Mouse (Mus musculus): Measurements from ENCODE around the gene Utrn.

The Utrn gene

DNA sequence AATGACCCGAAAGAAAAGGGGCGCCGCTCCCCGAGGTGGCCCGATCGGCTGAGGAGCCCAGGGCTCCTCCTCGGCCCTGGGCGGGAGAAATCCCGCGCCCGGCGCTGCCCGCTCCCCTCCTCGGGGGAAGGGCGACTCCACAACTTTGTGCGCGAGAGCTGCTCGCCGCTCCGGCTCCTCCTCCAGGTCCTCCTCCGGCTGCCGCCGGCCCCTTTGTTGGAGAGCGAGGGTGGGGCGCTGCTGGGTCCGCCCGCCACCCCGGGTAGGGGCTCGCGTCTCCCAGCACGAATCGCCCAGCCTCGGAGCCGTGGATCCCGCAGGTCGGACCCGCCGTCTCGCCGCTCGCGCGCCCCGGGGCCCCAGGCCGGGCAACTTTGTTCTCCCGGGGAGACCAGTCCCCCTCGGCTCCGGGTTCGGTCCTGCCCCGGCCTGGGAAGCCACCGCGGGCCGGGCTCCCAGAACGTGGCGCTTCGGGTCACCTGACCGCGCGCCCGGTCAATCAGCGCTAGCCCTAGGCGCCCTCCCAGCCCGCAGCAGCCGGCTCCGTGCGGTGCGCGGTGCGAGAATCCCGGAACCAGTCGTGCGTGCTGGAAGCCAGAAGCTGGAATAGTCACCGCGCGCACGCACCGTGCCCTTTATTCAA is at the start of gene Utrn:
Gene Utrn (minus strand): TSS at position 337 of the 643 bp plus-strand sequence.
- DNase-seq (ENCODE audit: low spot score in 2 of 2): peak; percentile 63 to 79

DNA sequence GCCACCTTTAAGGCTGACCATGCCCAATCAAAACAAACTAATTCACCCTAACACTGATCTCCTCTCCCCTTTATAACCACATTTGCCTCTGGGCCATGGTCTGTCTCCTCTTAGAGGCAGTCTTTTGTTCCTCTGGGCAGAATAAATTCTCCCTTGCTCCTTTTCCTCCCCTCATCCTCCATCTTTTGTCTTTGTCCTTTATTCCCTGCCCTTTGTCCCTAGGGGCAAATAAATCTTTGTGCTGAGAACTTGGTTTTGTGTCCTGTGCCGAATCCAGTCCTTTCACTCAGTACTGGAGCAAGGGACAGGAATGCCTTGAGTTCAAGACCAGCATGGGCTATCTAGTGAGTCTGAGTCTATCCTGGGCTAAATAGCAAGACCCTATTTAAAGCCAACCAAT is 48.5 kb upstream of the Utrn start:
- no peak for DNase-seq (ENCODE audit: low spot score in 2 of 2)

DNA sequence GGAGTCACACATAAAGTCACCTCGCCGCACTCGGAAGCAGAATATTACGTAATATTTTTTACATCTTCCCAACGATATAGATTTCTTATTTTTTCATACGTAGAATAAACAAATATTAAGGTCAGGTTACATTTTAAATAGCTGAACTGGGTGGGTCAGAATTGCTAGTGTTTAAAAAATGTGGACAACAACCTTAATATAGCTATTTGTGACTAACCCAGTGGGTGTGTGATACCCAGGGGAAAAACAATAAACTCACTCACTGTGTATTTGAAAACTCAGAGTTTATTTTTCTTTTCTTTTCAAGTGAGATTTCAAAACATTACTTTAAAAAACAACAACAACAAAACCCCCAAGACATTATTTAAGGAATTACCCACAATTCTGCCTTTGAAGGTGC is 47.2 kb upstream of the Utrn start:
- DNase-seq (ENCODE audit: low spot score in 2 of 2): no peak

DNA sequence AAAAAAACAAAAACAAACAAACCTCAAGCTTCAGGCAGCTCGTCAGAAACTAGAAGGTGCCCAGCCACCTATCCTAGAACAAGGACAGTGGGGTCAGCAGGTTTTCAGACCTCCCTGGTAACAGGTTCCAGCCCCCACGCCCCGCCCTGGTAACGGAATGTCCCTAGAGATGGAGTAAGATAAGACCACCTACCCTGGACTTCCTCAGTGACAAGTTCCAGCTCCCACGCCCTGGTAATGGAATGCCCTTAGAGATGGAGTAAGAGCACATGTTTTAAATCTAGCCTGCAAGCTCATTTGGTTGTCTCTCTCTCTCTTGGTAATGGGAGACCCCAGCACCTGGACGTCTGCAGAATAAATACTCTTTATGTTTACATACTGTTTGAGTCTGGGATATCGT is 46.7 kb upstream of the Utrn start:
- DNase-seq (ENCODE audit: low spot score in 2 of 2): no peak

DNA sequence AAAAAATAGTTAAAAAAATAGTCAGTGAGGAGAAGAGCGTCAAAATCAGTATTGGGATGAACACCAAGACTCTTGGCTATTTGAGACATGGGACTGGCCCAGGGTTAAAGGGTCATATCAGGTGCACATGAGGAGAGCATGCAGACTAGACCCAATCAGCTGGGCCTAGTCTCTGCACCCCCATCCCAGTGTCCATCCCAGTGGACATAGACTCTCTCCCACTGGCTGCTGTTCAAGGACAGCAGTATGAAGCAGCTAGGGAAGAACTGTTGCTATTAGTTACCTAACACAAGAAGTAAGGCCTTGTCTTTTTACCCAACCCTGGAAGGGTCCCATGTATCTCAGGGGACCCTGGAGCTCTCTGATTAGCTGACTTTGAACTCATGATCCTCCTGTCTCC is 45.0 kb upstream of the Utrn start:
- no peak for DNase-seq (ENCODE audit: low spot score in 2 of 2)

DNA sequence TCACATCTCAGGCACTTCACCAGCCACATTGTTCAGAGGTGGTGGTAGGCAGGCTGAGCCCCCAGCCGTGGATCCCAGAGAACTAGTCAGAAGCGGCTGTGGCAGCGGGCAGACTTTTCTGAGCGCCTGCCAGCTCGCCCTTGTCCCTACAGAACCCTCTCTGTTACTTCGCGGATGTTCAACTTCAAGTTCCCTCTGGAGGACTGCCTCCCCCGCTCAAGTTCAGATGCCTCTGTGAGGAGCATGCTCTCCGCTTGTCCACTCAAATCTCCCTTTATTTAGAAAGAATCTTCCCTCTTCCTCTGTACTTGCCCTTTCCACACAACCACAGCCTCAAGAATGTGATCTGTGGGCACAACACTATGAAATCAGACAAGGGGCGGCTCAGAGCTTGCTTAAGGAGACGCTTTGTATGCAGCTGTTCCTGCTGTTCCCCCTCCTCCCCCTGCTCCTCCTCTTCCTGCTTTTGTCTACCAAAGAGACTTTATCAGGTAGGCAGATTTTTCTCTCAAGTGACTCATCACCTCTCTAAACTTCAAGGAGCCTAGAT is 42.9 kb upstream of the Utrn start:
- DNase-seq (ENCODE audit: low spot score in 2 of 2): no peak

DNA sequence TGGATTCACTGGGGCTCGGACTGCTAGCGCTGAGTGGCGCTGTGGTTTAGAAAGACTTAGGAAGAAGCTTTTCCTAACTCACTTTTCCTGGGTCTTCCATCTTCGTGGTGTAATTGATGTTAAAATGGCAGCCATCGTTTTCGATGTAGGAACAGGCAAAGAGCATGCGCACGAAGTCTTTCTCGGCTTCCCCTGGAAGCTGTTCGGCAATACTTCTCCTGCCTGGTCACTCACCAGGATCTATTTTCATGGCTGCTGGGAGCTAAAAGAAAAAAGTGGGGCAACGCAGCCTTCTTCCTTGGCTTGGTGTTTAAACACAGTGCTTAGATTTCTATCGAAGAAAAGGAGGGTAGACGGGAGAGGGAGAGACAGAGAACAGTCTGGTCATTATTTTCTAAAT is 42.3 kb upstream of the Utrn start:
- DNase-seq (ENCODE audit: low spot score in 2 of 2): no peak

DNA sequence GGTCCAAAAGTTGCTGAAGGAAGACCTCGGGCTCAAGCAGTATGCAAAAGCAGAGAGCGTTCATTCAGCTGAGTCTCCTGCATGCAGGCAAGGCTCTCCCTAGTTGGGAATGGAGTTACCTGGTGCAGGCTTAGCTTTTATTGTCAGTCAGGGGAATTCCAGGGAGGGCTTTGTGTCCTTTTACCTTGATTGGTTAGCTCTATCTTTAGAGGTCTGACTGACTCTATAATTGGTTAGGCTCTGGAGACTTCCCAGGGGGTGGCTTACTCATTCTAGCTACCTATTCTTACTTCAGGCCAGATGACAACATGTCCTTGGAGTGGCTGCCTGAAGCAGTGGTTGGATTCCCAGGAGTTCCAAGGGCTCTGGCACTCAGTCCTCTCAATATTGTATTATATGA is 40.7 kb upstream of the Utrn start:
- DNase-seq (ENCODE audit: low spot score in 2 of 2): no peak

DNA sequence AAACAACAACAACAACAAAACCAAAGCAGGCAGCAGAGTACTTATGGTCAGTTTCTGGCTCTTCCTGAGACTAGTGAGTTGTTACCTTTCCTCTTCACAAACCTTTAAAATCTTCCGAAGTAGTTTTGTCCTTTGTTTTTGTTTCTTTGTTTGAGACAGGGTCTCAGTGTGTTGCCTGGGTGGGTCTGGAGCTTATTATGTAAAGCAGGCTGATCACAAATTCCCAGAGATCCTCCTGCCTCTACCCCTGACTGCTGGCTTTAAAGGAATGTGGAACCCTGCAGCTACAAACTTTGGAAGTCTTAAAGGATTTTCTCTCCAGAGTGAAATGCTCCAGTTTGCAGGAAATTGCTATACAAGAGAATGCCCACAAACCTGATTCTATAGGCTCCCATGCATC is 40.0 kb upstream of the Utrn start:
- DNase-seq (ENCODE audit: low spot score in 2 of 2): no peak

DNA sequence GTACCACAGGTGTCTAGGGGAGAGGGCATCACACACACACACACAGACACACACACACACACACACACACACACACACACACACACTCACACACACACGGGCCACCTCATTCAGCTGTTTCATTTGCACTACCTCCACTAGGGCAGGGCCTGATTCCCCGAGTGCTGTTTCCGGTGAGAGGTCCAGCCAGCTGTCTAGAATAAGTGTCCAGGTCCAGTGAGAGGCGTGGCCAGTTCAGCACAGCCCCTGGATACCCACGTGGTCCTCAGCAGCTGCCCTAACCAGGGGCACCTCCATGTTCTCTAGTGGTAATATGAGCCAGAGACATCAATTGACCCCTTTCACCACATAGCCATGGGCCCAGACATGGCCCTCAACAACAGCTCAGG is 35.0 kb upstream of the Utrn start:
- DNase-seq (ENCODE audit: low spot score in 2 of 2): no peak

DNA sequence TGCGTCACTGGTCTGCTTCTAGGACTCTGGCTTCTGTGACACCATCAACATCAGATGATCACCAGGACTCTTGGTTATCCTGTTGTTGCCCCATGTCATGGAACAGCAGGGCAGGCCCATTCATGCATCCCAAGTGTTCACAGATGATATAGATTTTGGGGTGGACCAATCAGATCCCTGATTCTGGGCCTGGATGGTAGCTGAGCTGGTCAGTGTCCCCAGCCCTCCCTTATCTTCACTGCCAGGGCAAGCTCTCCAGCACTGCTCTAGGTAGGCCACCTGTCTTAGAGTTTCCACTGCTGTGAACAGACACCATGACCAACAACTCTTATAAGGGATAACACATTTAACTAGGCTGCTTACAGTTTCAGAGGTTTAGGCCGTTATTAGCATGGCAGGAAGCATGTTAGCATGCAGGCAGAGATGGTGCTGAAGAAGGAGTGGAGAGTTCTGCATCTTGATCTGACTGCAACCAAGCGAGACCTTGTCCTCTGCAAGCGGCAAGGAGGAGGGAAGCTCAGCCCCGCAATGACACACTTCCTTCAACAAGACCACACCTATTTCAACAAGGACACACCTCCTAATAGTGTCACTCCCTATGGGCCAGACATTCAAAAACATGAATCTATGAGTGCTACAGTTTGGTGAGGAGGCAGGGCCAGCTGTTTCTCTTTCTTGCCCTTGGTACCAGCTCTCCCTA is 34.4 kb upstream of the Utrn start:
- no peak for DNase-seq (ENCODE audit: low spot score in 2 of 2)

DNA sequence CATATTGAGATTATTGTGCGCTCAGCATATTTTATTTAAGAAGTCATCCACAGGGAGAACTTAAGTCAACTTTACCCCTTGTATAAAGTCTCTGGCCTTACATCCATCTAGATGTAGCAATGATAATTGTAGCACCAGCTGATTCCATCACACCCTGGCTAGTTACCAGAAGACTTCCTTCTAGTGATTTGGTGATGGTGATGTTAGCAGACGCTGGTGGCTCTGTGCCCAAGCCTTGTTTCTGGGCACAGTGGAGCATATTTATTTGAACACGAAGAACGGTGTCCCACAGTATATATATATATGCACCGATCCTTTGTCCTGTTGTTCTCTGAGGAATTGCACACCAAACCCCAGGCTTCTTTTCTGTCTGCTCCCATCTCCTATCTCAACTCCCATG is 30.7 kb upstream of the Utrn start:
- no peak for DNase-seq (ENCODE audit: low spot score in 2 of 2)

DNA sequence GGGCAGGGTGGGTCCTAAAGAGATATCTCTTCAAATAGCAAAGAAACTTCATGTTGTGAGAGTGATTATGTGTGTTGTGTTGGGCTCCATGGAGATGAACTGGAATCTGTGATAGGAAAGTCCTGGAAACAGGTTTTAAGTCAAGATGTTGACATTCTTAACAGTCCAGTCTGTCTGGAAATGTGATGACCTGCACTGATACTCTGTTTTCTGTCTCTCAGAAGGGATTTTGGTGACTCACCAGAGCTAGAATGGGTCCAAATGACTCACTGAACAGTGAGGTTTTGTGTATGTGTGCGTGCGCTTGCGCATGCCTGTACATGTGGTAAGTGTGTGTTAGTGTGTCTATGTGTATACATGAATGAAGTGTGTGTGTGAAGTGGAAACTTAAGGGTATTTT is 24.2 kb upstream of the Utrn start:
- no peak for DNase-seq (ENCODE audit: low spot score in 2 of 2)

DNA sequence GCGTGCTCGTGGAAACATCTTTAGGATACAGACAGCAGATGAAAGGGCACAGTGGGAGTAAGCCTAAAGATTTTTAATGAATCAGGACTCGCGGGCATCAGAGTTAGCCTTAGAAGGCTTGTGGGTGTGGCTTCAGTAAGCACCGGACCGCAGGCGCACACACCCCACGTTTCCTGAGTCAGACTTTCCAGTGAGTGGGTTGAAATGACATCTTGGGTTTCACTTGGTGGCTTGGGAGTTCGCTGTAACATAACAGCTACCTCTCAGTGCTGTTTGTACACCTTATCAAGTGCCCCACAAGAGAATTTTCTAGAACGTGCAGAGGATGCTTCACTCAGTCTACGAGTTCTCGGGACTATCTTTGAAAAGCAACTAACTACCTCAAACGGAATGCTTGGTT is 19.2 kb upstream of the Utrn start:
- no peak for DNase-seq (ENCODE audit: low spot score in 2 of 2)

DNA sequence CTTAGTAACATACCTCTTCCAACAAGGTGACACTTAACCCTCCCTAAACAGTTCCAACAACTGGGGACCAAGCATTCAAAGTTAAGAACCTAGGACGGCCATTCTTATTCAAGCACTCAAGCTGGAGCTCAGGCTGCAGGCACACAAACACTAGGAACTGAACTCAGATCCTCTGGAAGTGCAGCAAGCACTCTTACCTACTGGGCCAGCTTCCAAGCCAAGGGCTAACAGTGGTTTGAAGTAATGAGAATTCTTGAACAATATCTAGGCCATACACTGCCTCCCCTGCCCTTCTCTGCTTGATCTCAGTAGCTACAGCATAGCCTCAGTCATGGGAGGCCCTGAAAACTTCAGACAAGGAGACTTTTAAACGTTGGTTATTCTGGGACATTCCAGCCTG is 18.6 kb upstream of the Utrn start:
- DNase-seq (ENCODE audit: low spot score in 2 of 2): no peak

DNA sequence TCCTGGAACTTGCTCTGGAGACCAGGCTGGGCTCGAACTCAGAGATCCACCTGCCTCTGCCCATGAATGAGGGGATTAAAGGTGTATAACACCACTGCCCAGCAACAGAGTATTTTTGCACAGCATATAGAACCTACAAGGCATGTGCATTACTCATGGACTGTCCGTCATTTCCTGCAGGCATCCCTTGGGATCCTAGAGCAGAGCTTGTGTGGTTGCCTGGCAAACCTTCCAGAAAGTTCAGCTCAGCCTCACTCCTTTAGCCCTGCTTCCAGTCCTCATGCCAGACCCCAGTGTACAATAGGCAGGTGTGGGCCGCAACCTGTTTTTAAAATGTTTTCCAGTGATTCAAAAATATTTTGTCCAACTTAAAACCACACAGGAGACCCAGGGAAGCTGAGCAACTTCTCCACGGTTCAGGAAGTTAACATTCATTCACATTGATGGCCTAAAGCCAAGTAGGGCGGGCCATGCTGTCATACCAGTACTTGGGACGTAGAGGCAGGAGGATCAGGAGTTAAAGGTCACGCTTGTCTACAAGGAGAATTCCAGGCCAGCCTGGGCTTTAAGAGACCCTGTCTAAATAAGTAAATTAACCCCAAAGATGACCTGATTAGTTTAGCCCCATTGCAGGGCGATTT is 15.3 kb upstream of the Utrn start:
- DNase-seq (ENCODE audit: low spot score in 2 of 2): no peak

DNA sequence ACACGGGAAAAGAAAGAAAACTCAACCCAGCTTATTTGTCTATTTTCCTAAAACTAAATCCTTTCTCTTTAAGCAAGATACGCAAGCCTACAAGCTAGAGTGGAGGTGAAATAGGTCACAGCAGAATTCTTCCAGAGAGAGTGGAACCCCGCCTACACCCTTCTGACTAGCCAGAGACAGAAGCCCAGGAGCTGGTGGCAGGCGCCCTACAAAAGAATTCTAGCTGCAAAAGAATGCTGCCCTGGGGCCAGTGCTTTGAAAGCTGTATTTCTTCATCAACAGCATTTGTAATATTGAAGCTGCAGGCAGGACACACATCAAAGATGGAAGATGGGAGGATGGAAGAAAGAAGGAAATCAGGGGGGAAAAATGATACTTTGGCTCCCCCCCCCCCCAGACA is 12.7 kb upstream of the Utrn start:
- DNase-seq (ENCODE audit: low spot score in 2 of 2): no peak

DNA sequence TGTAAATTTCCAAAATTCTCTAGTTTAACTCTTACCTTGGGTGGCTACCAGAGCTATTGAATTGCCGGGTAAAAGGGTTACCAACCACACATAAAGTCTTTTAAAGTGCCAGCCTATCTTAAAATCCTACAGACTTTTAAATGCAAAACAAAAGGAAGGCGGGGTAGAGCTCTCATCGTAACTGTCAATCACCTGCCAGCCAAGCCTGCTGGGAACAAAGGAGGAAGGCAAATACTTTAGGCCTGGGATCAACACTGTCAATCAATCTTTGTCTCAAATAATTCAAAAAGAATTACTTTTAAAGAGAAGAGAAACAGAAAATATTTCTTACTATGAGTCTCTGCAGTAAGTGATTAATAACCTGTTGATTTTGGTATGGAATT is 10.1 kb upstream of the Utrn start:
- DNase-seq (ENCODE audit: low spot score in 2 of 2): no peak

DNA sequence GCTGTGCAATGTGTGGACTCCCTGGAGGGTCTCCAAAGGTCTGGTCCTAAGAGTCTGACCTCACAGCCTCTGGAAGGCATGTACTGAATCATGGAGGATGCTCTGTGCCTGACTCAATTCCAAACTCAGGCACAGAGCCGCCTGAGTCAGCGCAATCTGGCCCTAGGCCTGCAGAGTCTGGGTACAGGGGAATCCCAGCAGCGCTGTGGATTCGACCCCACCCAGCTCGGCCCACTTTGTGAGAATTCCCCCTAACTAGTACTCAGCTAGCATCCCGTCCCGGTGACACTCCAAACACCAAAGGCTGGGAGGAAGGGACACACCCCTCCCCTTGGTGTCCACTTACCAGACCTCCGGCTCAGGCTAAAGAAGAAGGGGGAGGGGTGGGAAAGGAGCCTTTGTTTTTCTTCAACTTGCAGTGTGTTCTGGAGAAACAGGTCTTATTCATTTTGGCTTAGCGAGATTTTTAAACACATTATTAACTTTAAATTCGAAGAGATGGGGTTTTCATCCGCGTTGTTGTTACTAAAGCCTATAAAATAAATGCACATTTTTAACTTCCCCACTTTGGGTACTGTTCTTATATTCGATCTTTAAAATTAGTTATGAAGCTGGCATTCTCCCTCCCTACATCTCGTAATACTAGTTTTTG is 9.6 kb upstream of the Utrn start:
- DNase-seq (ENCODE audit: low spot score in 2 of 2): no peak

DNA sequence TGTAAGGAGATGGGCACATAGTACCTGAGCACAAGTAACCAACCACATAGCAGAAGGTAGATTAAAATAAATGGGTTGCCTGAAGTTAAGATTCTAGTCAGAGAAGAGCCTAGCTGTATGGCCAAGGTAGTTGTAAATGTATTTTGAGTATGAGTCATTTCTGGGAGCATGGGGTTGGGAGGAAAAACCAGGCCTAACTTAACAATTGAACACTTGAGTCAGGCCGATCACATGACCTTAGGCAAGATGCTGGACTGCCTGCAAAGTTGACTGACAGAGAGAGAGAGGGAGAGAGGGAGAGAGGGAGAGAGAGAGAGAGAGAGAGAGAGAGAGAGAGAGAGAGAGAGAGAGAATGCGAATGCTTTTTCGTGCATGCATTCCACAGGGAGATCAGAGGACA is 7.3 kb upstream of the Utrn start:
- DNase-seq (ENCODE audit: low spot score in 2 of 2): no peak

DNA sequence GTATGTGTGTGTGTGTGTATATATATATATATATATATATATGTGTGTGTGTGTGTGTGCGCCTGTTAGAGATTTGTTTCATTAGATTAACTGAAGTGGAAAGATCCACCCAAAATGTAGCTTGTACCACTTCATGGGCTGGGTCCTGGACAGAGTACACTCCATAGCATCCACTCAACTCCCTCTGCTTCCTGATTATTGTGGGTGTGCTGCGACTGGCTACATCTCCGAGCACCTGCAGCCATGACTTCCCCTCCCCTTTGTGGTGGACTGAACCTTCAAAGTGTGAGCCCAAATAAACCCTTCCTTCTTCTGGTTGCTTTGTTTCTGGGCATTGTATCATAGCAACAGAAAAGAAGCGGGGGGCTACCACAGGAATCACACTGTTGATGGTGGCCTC is 6.2 kb upstream of the Utrn start:
- DNase-seq (ENCODE audit: low spot score in 2 of 2): no peak

DNA sequence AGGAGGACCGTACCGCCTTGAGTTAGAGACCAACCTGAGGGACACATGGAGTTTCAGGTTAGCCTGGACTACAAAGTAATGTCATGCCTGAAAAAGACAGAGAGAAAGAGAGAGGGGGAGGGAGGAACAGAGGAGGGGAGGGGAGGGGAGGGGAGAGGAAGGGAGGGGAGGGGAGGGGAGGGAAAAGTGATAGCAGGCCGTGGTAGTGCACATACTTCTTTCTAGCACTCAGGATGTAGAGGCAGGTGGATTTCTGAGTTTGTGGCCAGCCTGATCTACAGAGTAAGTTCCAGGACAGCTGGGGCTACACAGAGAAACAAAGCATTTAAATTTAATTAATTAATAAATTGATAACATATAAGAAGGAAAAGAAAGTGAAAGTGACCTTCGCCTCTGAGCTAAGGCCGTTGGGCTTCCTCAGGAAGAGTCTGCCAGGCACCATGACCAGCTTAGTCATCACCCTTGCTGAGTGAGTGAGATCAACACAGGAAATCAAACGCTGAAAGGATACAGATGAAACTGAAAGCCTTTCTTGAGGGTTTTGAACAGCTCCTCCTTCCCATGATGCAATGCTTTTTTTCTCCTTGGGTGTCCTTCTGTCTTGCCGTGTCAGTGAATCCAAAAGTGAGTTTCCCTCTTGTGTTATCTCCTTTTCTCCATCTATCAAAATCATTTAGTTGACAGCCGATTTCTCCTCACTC is 5.6 kb upstream of the Utrn start:
- no peak for DNase-seq (ENCODE audit: low spot score in 2 of 2)
